Mouse (Mus musculus): ENCODE results near the gene Mettl7a3. TPM values are rescaled to one million over a fixed set of nuclear protein-coding genes. Genes with fewer than 3 reads are reported as not detected.
A peak's percentile ranks its signal among the peaks of the same experiment; 100 is the strongest.
"Not testable (repeated sequence)": the region's sequence is repeated elsewhere in the genome, so short reads cannot be mapped to it uniquely, and the experiment has no call there.

Mettl7a3 gene
- polyA plus RNA-seq, 1 experiment from 2014 or later = not detected

DNA sequence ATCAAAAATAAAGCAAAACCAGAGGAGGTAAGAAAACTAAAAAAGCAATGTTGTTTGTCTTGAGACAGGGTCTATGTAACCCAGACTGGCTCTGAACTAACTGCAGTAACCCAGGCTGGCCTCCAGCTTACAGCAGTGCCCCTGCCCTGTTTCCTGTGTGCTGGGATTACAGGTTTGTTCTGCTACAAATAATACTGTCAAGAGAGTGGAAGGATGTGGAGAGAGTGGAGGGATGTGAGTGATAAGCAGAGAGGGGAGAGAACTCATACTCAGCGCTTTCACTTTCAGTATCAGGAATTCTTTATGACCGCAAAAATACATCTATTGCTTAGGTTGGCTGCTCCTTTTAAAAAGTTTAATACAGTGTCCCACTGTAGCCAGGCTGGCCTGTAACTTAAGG, 22.4 kb upstream of the Mettl7a3 start:
- Histone ChIP-seq H3K36me3 (ENCODE audit: control insufficient read depth, insufficient read depth, low read length) (no peaks in the 10 kb centered on the region), H3K27ac (replicated peaks) (no peak overlapping the region), H3K4me1 (replicated peaks; ENCODE audit: control insufficient read depth, insufficient read depth) (no peaks in the 10 kb centered on the region), H3K9me3 (ENCODE audit: control insufficient read depth, low read length) (no peaks in the 10 kb centered on the region), H3K27me3 (ENCODE audit: control insufficient read depth, insufficient read depth, low read length) (no peaks in the 10 kb centered on the region), H3K4me3 (ENCODE audit: low read depth, low read length) (no peak overlapping the region), H3K4me2 (replicated peaks; ENCODE audit: low read depth) (no peak overlapping the region), H3K9ac (ENCODE audit: low read length) (no peak overlapping the region)
- DNase-seq (ENCODE audit: low spot score) = no peak
- TF ChIP-seq CTCF (IDR thresholded peaks at IDR 0.05; ENCODE audit: low read depth) (no peak), EP300 (optimal IDR thresholded peaks at IDR 0.05) (no peak)
- WGBS = 48% methylated on average over 2 of the region's 2 CpGs
- no peak for ATAC-seq (ENCODE audit: low FRiP score, low TSS enrichment)

DNA sequence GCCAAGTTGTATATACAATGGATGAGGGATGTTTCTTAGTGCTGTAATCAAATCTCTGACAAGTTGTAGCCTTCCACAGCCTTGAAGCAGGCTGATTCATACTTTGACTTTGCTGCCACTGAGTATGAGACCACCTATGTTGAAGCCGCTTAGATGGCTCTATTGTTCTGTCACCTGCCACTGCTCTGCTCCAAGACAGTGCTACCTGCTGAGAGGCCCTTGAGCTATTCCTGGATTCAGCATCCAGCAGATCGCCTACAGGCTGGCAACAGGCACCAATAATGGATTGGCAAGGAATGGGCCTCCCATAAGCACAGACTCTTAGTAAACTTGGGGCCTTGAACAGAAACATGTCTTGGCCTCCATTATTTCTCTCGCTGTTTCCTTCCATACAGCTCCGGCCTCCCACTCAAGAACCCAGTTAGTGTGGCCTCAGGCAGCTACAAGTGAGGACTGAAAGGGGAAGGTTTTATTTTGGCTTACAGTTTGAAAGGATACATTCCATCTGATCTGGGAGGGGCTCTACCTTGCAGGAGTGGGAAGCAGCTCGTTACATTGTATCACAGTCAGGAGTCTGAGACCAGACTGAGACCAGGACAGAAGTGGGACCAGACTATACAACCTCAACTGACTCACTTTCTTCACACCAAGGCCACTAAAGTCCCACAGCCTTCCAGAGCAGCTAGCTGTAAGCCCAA, 20.1 kb upstream of the Mettl7a3 start:
- Histone ChIP-seq H3K27me3 (ENCODE audit: control insufficient read depth, insufficient read depth, low read length) (no peaks in the 10 kb centered on the region), H3K4me3 (ENCODE audit: low read depth, low read length) (no peak overlapping the region), H3K27ac (replicated peaks) (no peak overlapping the region), H3K4me1 (replicated peaks; ENCODE audit: control insufficient read depth, insufficient read depth) (no peaks in the 10 kb centered on the region), H3K9me3 (ENCODE audit: control insufficient read depth, low read length) (no peaks in the 10 kb centered on the region), H3K9ac (ENCODE audit: low read length) (no peak overlapping the region), H3K36me3 (ENCODE audit: control insufficient read depth, insufficient read depth, low read length) (no peaks in the 10 kb centered on the region), H3K4me2 (replicated peaks; ENCODE audit: low read depth) (no peak overlapping the region)
- ATAC-seq (ENCODE audit: low FRiP score, low TSS enrichment) (no peak), DNase-seq (ENCODE audit: low spot score) (no peak)
- WGBS = 92% methylated on average over 5 of the region's 5 CpGs
- TF ChIP-seq CTCF (IDR thresholded peaks at IDR 0.05; ENCODE audit: low read depth) = no peak
- no peak for TF ChIP-seq EP300 (optimal IDR thresholded peaks at IDR 0.05)

GRCm38 (mm10) chr15:100318014-100318671, 16.6 kb upstream of the Mettl7a3 start:
- WGBS = 13% methylated on average over 4 of the region's 4 CpGs
- DNase-seq (ENCODE audit: low spot score); H3K9ac ChIP-seq (ENCODE audit: low read length); H3K9me3 ChIP-seq (ENCODE audit: control insufficient read depth, low read length); H3K36me3 ChIP-seq (ENCODE audit: control insufficient read depth, insufficient read depth, low read length); H3K4me3 ChIP-seq (ENCODE audit: low read depth, low read length); H3K27ac ChIP-seq (replicated peaks); H3K4me1 ChIP-seq (replicated peaks; ENCODE audit: control insufficient read depth, insufficient read depth); H3K4me2 ChIP-seq (replicated peaks; ENCODE audit: low read depth); H3K27me3 ChIP-seq (ENCODE audit: control insufficient read depth, insufficient read depth, low read length): not testable (repeated sequence)
- ATAC-seq (ENCODE audit: low FRiP score, low TSS enrichment) = peak; percentile 29; the same call in 1 of the 2 replicates

DNA sequence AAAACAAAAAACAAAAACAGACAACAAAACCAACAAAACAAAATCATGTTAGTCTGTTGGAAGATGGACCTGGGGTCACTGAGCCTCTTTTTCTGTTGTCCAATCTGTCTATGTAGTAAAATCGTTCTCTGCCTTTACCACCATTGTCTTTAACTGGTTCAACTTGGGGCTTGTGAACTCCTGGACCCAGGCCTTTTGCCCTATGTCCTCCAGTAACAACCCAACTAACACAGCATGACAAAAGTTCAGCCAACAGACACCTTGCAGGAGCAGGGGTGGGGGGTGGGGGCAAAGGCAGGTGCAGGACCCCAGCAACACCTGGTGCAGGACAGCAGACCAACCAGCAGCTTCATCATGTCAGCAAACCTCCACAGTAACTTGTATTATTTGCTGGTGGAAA, 14.8 kb upstream of the Mettl7a3 start:
- no peak for TF ChIP-seq CTCF (IDR thresholded peaks at IDR 0.05; ENCODE audit: low read depth)
- TF ChIP-seq EP300 (optimal IDR thresholded peaks at IDR 0.05) = no peak
- H3K4me1 ChIP-seq (replicated peaks; ENCODE audit: control insufficient read depth, insufficient read depth) = no peaks in the 10 kb centered on the region
- no peaks in the 10 kb centered on the region for H3K27me3 ChIP-seq (ENCODE audit: control insufficient read depth, insufficient read depth, low read length)
- H3K27ac ChIP-seq (replicated peaks) = no peak overlapping the region
- WGBS = 83% methylated on average over 1 of the region's 1 CpGs
- no peak overlapping the region for H3K9ac ChIP-seq (ENCODE audit: low read length)
- no peak overlapping the region for H3K4me2 ChIP-seq (replicated peaks; ENCODE audit: low read depth)
- ATAC-seq (ENCODE audit: low FRiP score, low TSS enrichment) = no peak
- H3K36me3 ChIP-seq (ENCODE audit: control insufficient read depth, insufficient read depth, low read length) = no peaks in the 10 kb centered on the region
- H3K4me3 ChIP-seq (ENCODE audit: low read depth, low read length) = no peak overlapping the region
- H3K9me3 ChIP-seq (ENCODE audit: control insufficient read depth, low read length) = no peaks in the 10 kb centered on the region
- no peak for DNase-seq (ENCODE audit: low spot score)

GRCm38 (mm10) chr15:100320295-100320905, 14.3 kb upstream of the Mettl7a3 start:
- Histone ChIP-seq H3K4me3 (ENCODE audit: low read depth, low read length) (no peak overlapping the region), H3K27ac (replicated peaks) (no peak overlapping the region), H3K36me3 (ENCODE audit: control insufficient read depth, insufficient read depth, low read length) (no peaks in the 10 kb centered on the region), H3K4me2 (replicated peaks; ENCODE audit: low read depth) (no peak overlapping the region), H3K9ac (ENCODE audit: low read length) (no peak overlapping the region), H3K4me1 (replicated peaks; ENCODE audit: control insufficient read depth, insufficient read depth) (no peaks in the 10 kb centered on the region), H3K27me3 (ENCODE audit: control insufficient read depth, insufficient read depth, low read length) (no peaks in the 10 kb centered on the region), H3K9me3 (ENCODE audit: control insufficient read depth, low read length) (no peaks in the 10 kb centered on the region)
- 49% methylated on average over 9 of the region's 9 CpGs for WGBS
- TF ChIP-seq EP300 (optimal IDR thresholded peaks at IDR 0.05) = no peak
- no peak for TF ChIP-seq CTCF (IDR thresholded peaks at IDR 0.05; ENCODE audit: low read depth)
- DNase-seq (ENCODE audit: low spot score) = no peak
- ATAC-seq (ENCODE audit: low FRiP score, low TSS enrichment) = peak; percentile 45; the same call in 1 of the 2 replicates

GRCm38 (mm10) chr15:100321134-100321533, 13.6 kb upstream of the Mettl7a3 start:
- H3K9me3 ChIP-seq (ENCODE audit: control insufficient read depth, low read length) = no peaks in the 10 kb centered on the region
- no peaks in the 10 kb centered on the region for H3K27me3 ChIP-seq (ENCODE audit: control insufficient read depth, insufficient read depth, low read length)
- H3K4me2 ChIP-seq (replicated peaks; ENCODE audit: low read depth) = no peak overlapping the region
- H3K36me3 ChIP-seq (ENCODE audit: control insufficient read depth, insufficient read depth, low read length) = no peaks in the 10 kb centered on the region
- DNase-seq (ENCODE audit: low spot score) = peak; percentile 66
- no peak for ATAC-seq (ENCODE audit: low FRiP score, low TSS enrichment)
- no peak for TF ChIP-seq EP300 (optimal IDR thresholded peaks at IDR 0.05)
- TF ChIP-seq CTCF (IDR thresholded peaks at IDR 0.05; ENCODE audit: low read depth) = peak; percentile 73
- no peak overlapping the region for H3K9ac ChIP-seq (ENCODE audit: low read length)
- H3K4me1 ChIP-seq (replicated peaks; ENCODE audit: control insufficient read depth, insufficient read depth) = no peaks in the 10 kb centered on the region
- no peak overlapping the region for H3K4me3 ChIP-seq (ENCODE audit: low read depth, low read length)
- H3K27ac ChIP-seq (replicated peaks) = no peak overlapping the region
- 42% methylated on average over 5 of the region's 5 CpGs for WGBS
